Mouse (Mus musculus): Measurements from ENCODE around the gene Krtap13. TPM values are rescaled to one million over a fixed set of nuclear protein-coding genes. Genes with fewer than 3 reads are reported as not detected.

The Krtap13 gene
- polyA plus RNA-seq, 1 experiment from 2014 or later = not detected

- H3K9ac ChIP-seq (ENCODE audit: low read length) = no peak overlapping the region
- 13% methylated on average over 1 of the region's 1 CpGs for WGBS
- no peaks in the 10 kb centered on the region for H3K27me3 ChIP-seq (ENCODE audit: control insufficient read depth, insufficient read depth, low read length)
- ATAC-seq (replicated peaks; ENCODE audit: low FRiP score) = no peak
- no peak overlapping the region for H3K4me2 ChIP-seq (ENCODE audit: low read depth, low read length, severe bottlenecking)
- H3K36me3 ChIP-seq (ENCODE audit: control insufficient read depth, insufficient read depth, low read length) = no peaks in the 10 kb centered on the region
- no peaks in the 10 kb centered on the region for H3K4me1 ChIP-seq (replicated peaks; ENCODE audit: control insufficient read depth, insufficient read depth, low read length)
- H3K27ac ChIP-seq (ENCODE audit: low read depth, low read length) = no peak overlapping the region
- no peaks in the 10 kb centered on the region for H3K9me3 ChIP-seq (ENCODE audit: control insufficient read depth, low read length)
- no peak overlapping the region for H3K4me3 ChIP-seq (ENCODE audit: low read depth, low read length)
- DNase-seq (ENCODE audit: low spot score) = no peak
Observed at GRCm38 (mm10) chr16:88720031-88720430, 31.4 kb downstream of the Krtap13 start.

- Histone ChIP-seq H3K4me3 (ENCODE audit: low read depth, low read length) (no peak overlapping the region), H3K27ac (ENCODE audit: low read depth, low read length) (no peak overlapping the region), H3K9me3 (ENCODE audit: control insufficient read depth, low read length) (no peaks in the 10 kb centered on the region), H3K4me2 (ENCODE audit: low read depth, low read length, severe bottlenecking) (no peak overlapping the region), H3K36me3 (ENCODE audit: control insufficient read depth, insufficient read depth, low read length) (no peaks in the 10 kb centered on the region), H3K4me1 (replicated peaks; ENCODE audit: control insufficient read depth, insufficient read depth, low read length) (no peaks in the 10 kb centered on the region), H3K27me3 (ENCODE audit: control insufficient read depth, insufficient read depth, low read length) (no peaks in the 10 kb centered on the region), H3K9ac (ENCODE audit: low read length) (no peak overlapping the region)
- ATAC-seq (replicated peaks; ENCODE audit: low FRiP score) (no peak), DNase-seq (ENCODE audit: low spot score) (no peak)
Observed at GRCm38 (mm10) chr16:88716549-88716948, 34.9 kb downstream of the Krtap13 start.

DNA sequence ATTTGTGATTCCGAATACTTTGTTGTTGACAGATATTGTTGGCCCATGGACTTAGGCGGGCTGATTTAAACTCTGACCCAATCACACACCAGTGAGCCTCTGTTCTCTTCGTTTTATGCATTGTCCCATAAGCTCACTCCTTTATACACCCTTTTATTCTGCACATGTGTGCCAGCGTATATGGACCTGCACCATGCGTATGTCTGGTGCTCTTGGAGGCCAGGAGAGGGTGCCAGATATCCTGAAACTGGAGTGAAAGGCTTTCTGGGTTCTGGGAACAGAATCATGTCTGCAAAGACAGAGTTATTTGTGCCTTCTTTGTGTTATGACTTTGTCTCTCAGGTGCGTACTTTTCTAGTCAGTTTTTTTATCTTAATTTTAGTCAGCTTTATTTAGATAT lies 40.2 kb downstream of the Krtap13 start:
- Histone ChIP-seq H3K4me3 (ENCODE audit: low read depth, low read length) (no peak overlapping the region), H3K9me3 (ENCODE audit: control insufficient read depth, low read length) (no peaks in the 10 kb centered on the region), H3K4me1 (replicated peaks; ENCODE audit: control insufficient read depth, insufficient read depth, low read length) (no peaks in the 10 kb centered on the region), H3K36me3 (ENCODE audit: control insufficient read depth, insufficient read depth, low read length) (no peaks in the 10 kb centered on the region), H3K9ac (ENCODE audit: low read length) (no peak overlapping the region), H3K27ac (ENCODE audit: low read depth, low read length) (no peak overlapping the region), H3K4me2 (ENCODE audit: low read depth, low read length, severe bottlenecking) (no peak overlapping the region), H3K27me3 (ENCODE audit: control insufficient read depth, insufficient read depth, low read length) (no peaks in the 10 kb centered on the region)
- ATAC-seq (replicated peaks; ENCODE audit: low FRiP score) = no peak
- DNase-seq (ENCODE audit: low spot score) = no peak
- WGBS = 81% methylated on average over 6 of the region's 6 CpGs

GRCm38 (mm10) chr16:88710757-88711156 lies 40.7 kb downstream of the Krtap13 start:
- Histone ChIP-seq H3K4me3 (ENCODE audit: low read depth, low read length) (no peak overlapping the region), H3K36me3 (ENCODE audit: control insufficient read depth, insufficient read depth, low read length) (no peaks in the 10 kb centered on the region), H3K4me2 (ENCODE audit: low read depth, low read length, severe bottlenecking) (no peak overlapping the region), H3K27me3 (ENCODE audit: control insufficient read depth, insufficient read depth, low read length) (no peaks in the 10 kb centered on the region), H3K9me3 (ENCODE audit: control insufficient read depth, low read length) (no peaks in the 10 kb centered on the region), H3K27ac (ENCODE audit: low read depth, low read length) (no peak overlapping the region), H3K9ac (ENCODE audit: low read length) (no peak overlapping the region), H3K4me1 (replicated peaks; ENCODE audit: control insufficient read depth, insufficient read depth, low read length) (no peaks in the 10 kb centered on the region)
- 82% methylated on average over 4 of the region's 4 CpGs for WGBS
- no peak for DNase-seq (ENCODE audit: low spot score)
- ATAC-seq (replicated peaks; ENCODE audit: low FRiP score) = no peak

GRCm38 (mm10) chr16:88707496-88708012 lies 43.9 kb downstream of the Krtap13 start, which contains the start of gene 2310061N02Rik:
Gene 2310061N02Rik, minus strand, starts transcription at chr16:88707962.
- DNase-seq (ENCODE audit: low spot score) (no peak), ATAC-seq (replicated peaks; ENCODE audit: low FRiP score) (no peak)
- H3K36me3 ChIP-seq (ENCODE audit: control insufficient read depth, insufficient read depth, low read length) = no peaks in the 10 kb centered on the region
- no peak within 1 kb of the TSS for H3K4me2 ChIP-seq (ENCODE audit: low read depth, low read length, severe bottlenecking)
- 91% methylated on average over 10 of the region's 10 CpGs for WGBS
- no peaks in the 10 kb centered on the region for H3K4me1 ChIP-seq (replicated peaks; ENCODE audit: control insufficient read depth, insufficient read depth, low read length)
- no peaks in the 10 kb centered on the region for H3K27me3 ChIP-seq (ENCODE audit: control insufficient read depth, insufficient read depth, low read length)
- H3K27ac ChIP-seq (ENCODE audit: low read depth, low read length) = no peak within 1 kb of the TSS
- no peaks in the 10 kb centered on the region for H3K9me3 ChIP-seq (ENCODE audit: control insufficient read depth, low read length)
- no peak within 1 kb of the TSS for H3K4me3 ChIP-seq (ENCODE audit: low read depth, low read length)
- H3K9ac ChIP-seq (ENCODE audit: low read length) = no peak within 1 kb of the TSS

DNA sequence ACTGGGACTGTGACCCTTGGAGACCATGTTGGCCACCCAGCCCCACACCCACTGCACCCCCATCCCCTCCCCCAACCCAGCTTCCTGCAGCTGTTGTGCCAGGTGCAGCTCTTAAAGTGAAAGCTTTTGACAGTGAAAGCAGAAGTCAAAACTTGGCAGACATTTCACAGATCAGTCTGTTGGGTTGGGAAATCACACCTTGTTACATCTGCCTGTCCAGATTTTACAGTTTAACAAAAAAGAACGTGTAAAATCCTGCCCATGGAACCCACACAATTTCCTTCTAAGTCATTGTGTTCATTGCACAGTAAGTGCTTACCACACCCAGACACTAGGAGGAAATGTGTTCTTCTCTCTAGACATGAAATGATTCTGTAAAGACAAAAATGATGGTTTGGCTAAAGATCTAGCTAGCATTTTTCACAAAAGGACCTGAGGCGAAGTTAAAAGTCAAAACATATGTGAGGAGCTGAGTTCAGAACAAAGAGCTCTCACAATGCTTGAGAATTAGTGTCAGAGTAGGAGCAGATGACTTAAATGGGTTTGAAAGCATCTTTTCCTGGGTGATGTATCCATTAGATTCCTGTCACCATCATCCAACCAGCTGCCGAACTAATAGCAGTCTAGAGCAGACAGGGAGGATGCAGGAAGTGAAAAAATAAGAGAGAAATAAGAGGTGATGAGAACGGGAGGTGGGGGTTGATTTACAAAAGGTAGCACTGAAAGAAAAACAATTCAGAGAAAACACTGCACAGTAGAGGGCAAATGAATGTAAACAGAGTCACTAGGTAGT lies 50.2 kb downstream of the Krtap13 start:
- Histone ChIP-seq H3K27ac (ENCODE audit: low read depth, low read length) (no peak overlapping the region), H3K9ac (ENCODE audit: low read length) (no peak overlapping the region), H3K27me3 (ENCODE audit: control insufficient read depth, insufficient read depth, low read length) (no peaks in the 10 kb centered on the region), H3K4me2 (ENCODE audit: low read depth, low read length, severe bottlenecking) (no peak overlapping the region), H3K9me3 (ENCODE audit: control insufficient read depth, low read length) (no peaks in the 10 kb centered on the region), H3K4me3 (ENCODE audit: low read depth, low read length) (no peak overlapping the region), H3K36me3 (ENCODE audit: control insufficient read depth, insufficient read depth, low read length) (no peaks in the 10 kb centered on the region), H3K4me1 (replicated peaks; ENCODE audit: control insufficient read depth, insufficient read depth, low read length) (no peaks in the 10 kb centered on the region)
- 56% methylated on average over 4 of the region's 4 CpGs for WGBS
- ATAC-seq (replicated peaks; ENCODE audit: low FRiP score) (no peak), DNase-seq (ENCODE audit: low spot score) (no peak)

Other genes with a start within 250 kb of the Krtap13 start
- gene Cldn17, start 244.7 kb downstream of the Krtap13 start, polyA plus RNA-seq (2014; fragmentation: Nextera tagmentation; extraction: Ambion mirVana) = not detected in 2 replicates
- 1.3 and 1.5 TPM in 2 replicates for gene Cldn8, start 188.5 kb downstream of the Krtap13 start, polyA plus RNA-seq (2014; fragmentation: Nextera tagmentation; extraction: Ambion mirVana)
- gene Krtap24-1, start 139.4 kb downstream of the Krtap13 start, polyA plus RNA-seq (2014; fragmentation: Nextera tagmentation; extraction: Ambion mirVana) = not detected in 2 replicates
- not detected in 2 replicates for gene 2310079G19Rik, start 124.0 kb downstream of the Krtap13 start, polyA plus RNA-seq (2014; fragmentation: Nextera tagmentation; extraction: Ambion mirVana)
- gene Krtap26-1, start 103.8 kb downstream of the Krtap13 start, polyA plus RNA-seq (2014; fragmentation: Nextera tagmentation; extraction: Ambion mirVana) = not detected in 2 replicates
- not detected in 2 replicates for gene Krtap27-1, start 80.0 kb downstream of the Krtap13 start, polyA plus RNA-seq (2014; fragmentation: Nextera tagmentation; extraction: Ambion mirVana)
- gene 2310061N02Rik, start 43.7 kb downstream of the Krtap13 start, polyA plus RNA-seq (2014; fragmentation: Nextera tagmentation; extraction: Ambion mirVana) = not detected in 2 replicates
- gene Krtap13-1, start 22.8 kb downstream of the Krtap13 start, polyA plus RNA-seq (2014; fragmentation: Nextera tagmentation; extraction: Ambion mirVana) = not detected in 2 replicates
- not detected in 2 replicates for gene 2310034C09Rik, start 7.2 kb upstream of the Krtap13 start, polyA plus RNA-seq (2014; fragmentation: Nextera tagmentation; extraction: Ambion mirVana)
- gene 2310057N15Rik, start 22.6 kb upstream of the Krtap13 start, polyA plus RNA-seq (2014; fragmentation: Nextera tagmentation; extraction: Ambion mirVana) = not detected in 2 replicates
- not detected in 2 replicates for gene Gm5965, start 26.3 kb upstream of the Krtap13 start, polyA plus RNA-seq (2014; fragmentation: Nextera tagmentation; extraction: Ambion mirVana)
- gene Gm20741, start 60.6 kb upstream of the Krtap13 start, polyA plus RNA-seq (2014; fragmentation: Nextera tagmentation; extraction: Ambion mirVana) = not detected in 2 replicates
- gene Krtap15, start 68.6 kb upstream of the Krtap13 start, polyA plus RNA-seq (2014; fragmentation: Nextera tagmentation; extraction: Ambion mirVana) = not detected in 2 replicates
- not detected in 2 replicates for gene Krtap14, start 74.5 kb upstream of the Krtap13 start, polyA plus RNA-seq (2014; fragmentation: Nextera tagmentation; extraction: Ambion mirVana)
- not detected in 2 replicates for gene Krtap19-1, start 117.8 kb upstream of the Krtap13 start, polyA plus RNA-seq (2014; fragmentation: Nextera tagmentation; extraction: Ambion mirVana)
- gene Krtap19-2, start 122.6 kb upstream of the Krtap13 start, polyA plus RNA-seq (2014; fragmentation: Nextera tagmentation; extraction: Ambion mirVana) = not detected in 2 replicates
- gene Krtap19-3, start 126.4 kb upstream of the Krtap13 start, polyA plus RNA-seq (2014; fragmentation: Nextera tagmentation; extraction: Ambion mirVana) = not detected in 2 replicates
- not detected in 2 replicates for gene Krtap19-4, start 133.5 kb upstream of the Krtap13 start, polyA plus RNA-seq (2014; fragmentation: Nextera tagmentation; extraction: Ambion mirVana)
- gene Krtap19-5, start 144.8 kb upstream of the Krtap13 start, polyA plus RNA-seq (2014; fragmentation: Nextera tagmentation; extraction: Ambion mirVana) = not detected in 2 replicates
- not detected in 2 replicates for gene Krtap19-9b, start 180.6 kb upstream of the Krtap13 start, polyA plus RNA-seq (2014; fragmentation: Nextera tagmentation; extraction: Ambion mirVana)
- gene Krtap16-3, start 211.2 kb upstream of the Krtap13 start, polyA plus RNA-seq (2014; fragmentation: Nextera tagmentation; extraction: Ambion mirVana) = not detected in 2 replicates

All from forebrain, embryonic 11.5 days (tissue).